Mouse (Mus musculus): ENCODE results near the gene Mon2. TPM values are rescaled to one million over a fixed set of nuclear protein-coding genes. Genes with fewer than 3 reads are reported as not detected.

Mon2 gene
- polyA plus RNA-seq, 1 experiment from 2014 or later: 29.9 TPM

DNA sequence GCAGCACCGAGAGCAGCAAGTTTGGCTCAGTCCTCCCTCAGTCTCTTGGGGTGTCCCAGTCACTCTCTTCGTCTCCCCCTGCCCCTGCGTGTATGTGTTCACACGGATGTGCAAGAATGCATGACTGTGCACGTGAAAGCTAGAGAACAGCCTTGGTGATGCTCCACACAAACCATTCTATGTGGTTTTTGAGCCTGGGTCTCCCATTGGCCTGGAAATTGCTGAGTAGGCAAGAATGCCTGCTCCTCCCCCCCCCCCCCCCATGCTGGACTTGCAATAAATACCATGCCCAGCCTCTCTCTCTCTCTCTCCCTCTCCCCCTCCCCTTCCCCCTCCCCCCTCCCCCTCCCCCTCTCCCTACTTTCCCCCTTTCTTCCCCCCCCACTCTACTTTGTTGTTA, 117.6 kb downstream of the Mon2 start:
- no peak for ATAC-seq (ENCODE audit: insufficient number of reproducible peaks, low FRiP score, low TSS enrichment, low read depth)
- Histone ChIP-seq H3K9me3 (no peaks in the 10 kb centered on the region), H3K36me3 (no peaks in the 10 kb centered on the region), H3K4me2 (no peak overlapping the region), H3K9ac (no peak overlapping the region), H3K4me3 (no peak overlapping the region), H3K27me3 (no peaks in the 10 kb centered on the region; the same call in 1 of the 2 replicates), H3K4me1 (peaks cover 17% of the 10 kb centered on the region), H3K27ac (no peak overlapping the region)
- 96% methylated on average over 5 of the region's 5 CpGs for WGBS

DNA sequence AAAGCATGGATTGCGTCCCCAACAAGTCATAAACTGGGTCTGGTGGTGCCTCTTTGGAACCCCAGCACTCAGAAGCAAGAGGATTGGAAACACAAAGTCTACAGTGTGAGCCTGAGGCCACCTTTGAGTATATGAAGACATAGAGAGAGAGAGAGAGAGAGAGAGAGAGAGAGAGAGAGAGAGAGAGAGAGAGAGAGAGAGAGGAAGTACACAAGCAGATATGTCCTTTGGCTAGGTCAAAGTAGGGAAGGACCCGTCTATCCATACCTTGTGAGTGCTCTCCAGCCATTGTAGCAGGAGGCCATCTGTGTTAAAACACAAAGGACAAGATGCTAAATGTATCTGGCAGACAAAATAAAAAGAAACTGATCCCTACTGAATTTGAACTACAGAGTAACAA, 118.4 kb downstream of the Mon2 start:
- no peaks in the 10 kb centered on the region for H3K36me3 ChIP-seq
- 81% methylated on average over 2 of the region's 2 CpGs for WGBS
- no peaks in the 10 kb centered on the region for H3K9me3 ChIP-seq
- no peak overlapping the region for H3K27ac ChIP-seq
- H3K4me2 ChIP-seq: no peak overlapping the region
- no peaks in the 10 kb centered on the region; the same call in 1 of the 2 replicates for H3K27me3 ChIP-seq
- no peak overlapping the region for H3K9ac ChIP-seq
- ATAC-seq (ENCODE audit: insufficient number of reproducible peaks, low FRiP score, low TSS enrichment, low read depth): no peak
- peaks cover 11% of the 10 kb centered on the region for H3K4me1 ChIP-seq
- H3K4me3 ChIP-seq: no peak overlapping the region

DNA sequence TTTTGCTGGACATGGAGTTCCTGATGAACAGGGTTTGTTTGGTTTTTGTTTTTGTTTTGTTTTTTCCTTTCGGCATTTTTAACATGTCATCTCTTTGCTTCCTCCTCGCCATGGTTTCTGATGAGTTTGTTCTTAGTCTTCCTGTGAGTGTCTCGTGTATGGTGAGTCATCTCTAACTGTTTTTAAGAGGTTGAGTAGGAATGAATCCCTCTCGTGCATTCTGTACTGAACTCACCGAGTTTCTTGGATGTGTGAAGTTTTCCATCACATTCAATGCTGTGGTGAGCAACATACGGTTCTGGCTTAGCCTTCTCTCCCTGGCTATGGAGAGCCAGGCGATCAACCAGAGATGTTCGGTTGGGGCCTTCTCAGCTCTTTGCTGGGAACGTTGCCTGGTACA, 122.7 kb downstream of the Mon2 start:
- WGBS: 89% methylated on average over 9 of the region's 9 CpGs
- no peaks in the 10 kb centered on the region for H3K4me1 ChIP-seq
- H3K27ac ChIP-seq: no peak overlapping the region
- H3K27me3 ChIP-seq: no peaks in the 10 kb centered on the region
- no peaks in the 10 kb centered on the region for H3K36me3 ChIP-seq
- no peaks in the 10 kb centered on the region for H3K9me3 ChIP-seq
- ATAC-seq (ENCODE audit: insufficient number of reproducible peaks, low FRiP score, low TSS enrichment, low read depth): no peak
- H3K4me2 ChIP-seq: no peak overlapping the region
- H3K4me3 ChIP-seq: no peak overlapping the region
- H3K9ac ChIP-seq: no peak overlapping the region

DNA sequence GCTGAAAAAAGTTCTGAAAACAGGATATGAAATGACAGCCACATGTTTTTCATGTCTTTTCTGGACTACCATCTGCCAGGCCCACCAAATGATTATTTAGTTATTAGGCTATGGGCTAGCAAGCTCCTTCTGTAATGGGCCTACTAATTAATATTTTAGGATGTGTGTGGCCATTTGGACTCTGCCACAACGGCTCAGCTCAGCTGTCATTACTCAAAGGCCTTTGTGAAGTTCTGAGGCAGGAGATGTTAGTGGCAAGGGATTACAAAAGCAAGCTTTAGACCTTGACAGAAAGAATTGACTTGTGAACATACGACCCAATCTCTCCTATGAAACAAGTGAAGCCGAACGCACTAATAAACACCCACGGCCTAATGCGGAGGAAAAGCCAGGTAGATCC, 125.3 kb downstream of the Mon2 start:
- Histone ChIP-seq H3K4me3 (no peak overlapping the region), H3K9me3 (no peaks in the 10 kb centered on the region), H3K9ac (no peak overlapping the region), H3K36me3 (no peaks in the 10 kb centered on the region), H3K27ac (no peak overlapping the region), H3K27me3 (no peaks in the 10 kb centered on the region), H3K4me1 (no peaks in the 10 kb centered on the region), H3K4me2 (no peak overlapping the region)
- no peak for ATAC-seq (ENCODE audit: insufficient number of reproducible peaks, low FRiP score, low TSS enrichment, low read depth)
- WGBS: 63% methylated on average over 6 of the region's 6 CpGs

DNA sequence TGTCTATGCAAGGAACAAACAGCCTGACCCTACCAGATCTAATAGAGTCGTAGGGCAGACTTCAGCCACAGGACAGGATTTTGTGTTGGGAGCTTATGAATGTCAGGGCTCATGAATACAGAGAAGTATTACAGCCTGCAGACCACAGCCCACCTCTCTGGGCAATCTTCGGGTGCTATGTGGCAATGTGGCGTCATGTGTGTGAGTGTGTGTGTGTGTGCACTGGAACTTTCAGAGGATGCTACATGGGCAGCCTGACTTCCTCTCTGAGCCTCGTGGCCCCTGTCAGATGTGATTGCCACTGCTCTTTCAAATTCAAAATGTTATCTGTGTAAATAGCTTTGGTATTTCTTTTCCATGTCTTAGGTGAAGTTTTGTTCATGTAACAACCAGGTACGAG, 131.4 kb downstream of the Mon2 start:
- Histone ChIP-seq H3K4me1 (peaks cover 15% of the 10 kb centered on the region), H3K27ac (no peak overlapping the region), H3K9ac (no peak overlapping the region), H3K9me3 (no peaks in the 10 kb centered on the region), H3K4me3 (no peak overlapping the region), H3K36me3 (no peaks in the 10 kb centered on the region), H3K27me3 (no peaks in the 10 kb centered on the region), H3K4me2 (no peak overlapping the region)
- WGBS: 71% methylated on average over 5 of the region's 5 CpGs
- ATAC-seq (ENCODE audit: insufficient number of reproducible peaks, low FRiP score, low TSS enrichment, low read depth): no peak

DNA sequence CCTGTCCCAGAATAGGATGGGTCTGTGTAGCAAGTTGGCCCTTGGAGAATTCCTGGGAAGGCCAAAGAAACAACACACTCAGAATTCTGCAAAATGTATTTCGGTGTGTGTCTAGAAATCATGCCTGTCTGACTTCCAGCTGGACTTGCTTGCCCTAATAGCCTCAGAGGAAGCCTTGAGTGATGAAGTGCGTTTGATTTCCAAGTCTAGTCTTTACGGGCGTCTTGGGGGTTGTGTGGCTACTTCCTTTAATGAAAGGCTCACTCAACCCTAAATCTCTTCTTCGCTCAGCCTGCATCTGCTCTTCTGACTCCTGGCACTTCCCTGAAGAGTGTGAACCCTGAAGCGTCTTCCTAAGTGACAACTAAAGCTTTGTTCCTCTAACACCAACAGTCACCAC, 132.5 kb downstream of the Mon2 start:
- 35% methylated on average over 6 of the region's 6 CpGs for WGBS
- H3K27me3 ChIP-seq: no peaks in the 10 kb centered on the region
- H3K4me1 ChIP-seq: peaks cover 15% of the 10 kb centered on the region
- no peaks in the 10 kb centered on the region for H3K36me3 ChIP-seq
- no peak for ATAC-seq (ENCODE audit: insufficient number of reproducible peaks, low FRiP score, low TSS enrichment, low read depth)
- no peak overlapping the region for H3K27ac ChIP-seq
- no peaks in the 10 kb centered on the region for H3K9me3 ChIP-seq
- H3K4me2 ChIP-seq: no peak overlapping the region
- no peak overlapping the region for H3K9ac ChIP-seq
- no peak overlapping the region for H3K4me3 ChIP-seq

DNA sequence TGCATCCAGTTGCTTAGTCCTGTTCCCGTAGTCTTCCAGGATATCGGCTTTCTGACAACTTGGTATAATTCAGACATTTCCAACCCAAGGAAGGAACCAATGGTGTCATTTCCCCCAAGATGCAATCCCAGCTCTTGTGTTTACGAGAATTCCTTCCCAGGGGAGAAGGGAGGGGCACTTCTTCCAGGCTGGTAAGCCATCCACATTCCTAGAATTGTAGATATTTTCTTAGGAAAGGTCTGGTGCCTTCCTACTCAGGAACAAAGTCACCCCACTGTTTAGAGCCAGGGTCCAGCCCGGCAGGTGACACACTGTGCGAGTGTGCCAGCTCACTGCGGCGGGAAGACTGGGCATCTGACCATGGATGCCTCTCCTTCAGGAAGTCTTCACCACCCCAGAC, 133.5 kb downstream of the Mon2 start:
- Histone ChIP-seq H3K36me3 (no peaks in the 10 kb centered on the region), H3K4me1 (peaks cover 15% of the 10 kb centered on the region), H3K27me3 (no peaks in the 10 kb centered on the region), H3K4me2 (no peak overlapping the region), H3K4me3 (no peak overlapping the region), H3K9me3 (no peaks in the 10 kb centered on the region), H3K27ac (no peak overlapping the region), H3K9ac (no peak overlapping the region)
- ATAC-seq (ENCODE audit: insufficient number of reproducible peaks, low FRiP score, low TSS enrichment, low read depth): peak; percentile 55; the same call in 1 of the 2 replicates
- 58% methylated on average over 7 of the region's 7 CpGs for WGBS

MicroRNA genes within 50 kb of the gene (microRNA counts, 519-probe panel; counts per million panel counts)
- 4,714 counts per million, percentile 99 among the panel's probes with 10 or more counts for microRNA mmu-let-7i

Small RNA genes within 50 kb of the gene (microRNA-seq; reads per million reads assigned to microRNA genes)
- gene Mirlet7i: 58,737 reads per million, percentile 100 among the genes with 10 or more reads in this experiment

Other genes starting within 250 kb of the Mon2 start
- gene Usp15, start 120.5 kb upstream of the Mon2 start, polyA plus RNA-seq (2015; fragmentation: Nextera tagmentation; extraction: Ambion mirVana): 63.3 and 63.9 TPM in 2 replicates
- gene Fam19a2, start 187.5 kb upstream of the Mon2 start, polyA plus RNA-seq (2015; fragmentation: Nextera tagmentation; extraction: Ambion mirVana): 1.7 and 2.9 TPM in 2 replicates

All from limb, embryonic 15.5 days (tissue).